Mouse (Mus musculus) MEL (cell line): Measurements from ENCODE around the gene Arhgap18. TPM values are rescaled to one million over a fixed set of nuclear protein-coding genes. Genes with fewer than 3 reads are reported as not detected.

Experiments
- DNase-seq: peaks from one replicate; pipeline ENCODE4 v3.0.0; 2011; ENCODE audit warnings: low read depth, low spot score
- H3K27ac ChIP-seq: 2 replicates; pipeline ENCODE4 v1.5.1; 2012; ENCODE audit warnings: low read depth, mild to moderate bottlenecking, control low read depth, low read length, moderate library complexity; ENCODE audit not compliant: control insufficient read depth
- H3K27me3 ChIP-seq, 2 experiments: fragments of 150-350 bp in 1 of 2; sonication (generic) in 1 of 2; 2 replicates each; pipeline ENCODE4 v1.6.1; 2012; ENCODE audit warnings: low read length in 2 of 2, mild to moderate bottlenecking in 2 of 2, improper control_type of control experiment in 1 of 2, moderate library complexity in 1 of 2; ENCODE audit not compliant: insufficient read depth in 2 of 2, control insufficient read depth in 1 of 2
- H3K36me3 ChIP-seq, 2 experiments: 2 replicates each; pipeline ENCODE4 v1.6.1; 2012 to 2014; ENCODE audit warnings: low read length in 2 of 2, improper control_type of control experiment in 1 of 2, inconsistent platforms in 1 of 2, mild to moderate bottlenecking in 1 of 2; ENCODE audit not compliant: insufficient read depth in 2 of 2, control insufficient read depth in 1 of 2
- H3K4me1 ChIP-seq, 2 experiments: fragments of 150-350 bp in 1 of 2; sonication (generic) in 1 of 2; 2 replicates each; pipeline ENCODE4 v1.6.1; 2012; ENCODE audit warnings: low read length in 2 of 2, improper control_type of control experiment in 1 of 2, mild to moderate bottlenecking in 1 of 2; ENCODE audit not compliant: insufficient read depth in 2 of 2, control insufficient read depth in 1 of 2
- H3K4me3 ChIP-seq, 2 experiments: fragments of 150-350 bp in 1 of 2; sonication (generic) in 1 of 2; 2 replicates each; pipeline ENCODE4 v1.5.1; 2012; ENCODE audit warnings: low read depth in 2 of 2, low read length in 2 of 2, mild to moderate bottlenecking in 2 of 2, moderate library complexity in 2 of 2, control low read depth in 1 of 2, improper control_type of control experiment in 1 of 2; ENCODE audit not compliant: control insufficient read depth in 1 of 2, insufficient read depth in 1 of 2
- H3K79me2 ChIP-seq: 2 replicates; pipeline ENCODE4 v1.6.1; 2012; ENCODE audit warnings: mild to moderate bottlenecking, low read length, moderate library complexity; ENCODE audit not compliant: control insufficient read depth, poor library complexity, insufficient read depth
- H3K9ac ChIP-seq: 2 replicates; pipeline ENCODE4 v1.6.1; 2012; ENCODE audit warnings: low read depth, mild to moderate bottlenecking, control low read depth, low read length, moderate library complexity; ENCODE audit not compliant: control insufficient read depth, poor library complexity, severe bottlenecking
- H3K9me3 ChIP-seq: fragments of 150-350 bp; sonication (generic); replicated peaks from 2 replicates; pipeline ENCODE4 v1.6.1; 2012; ENCODE audit warnings: mild to moderate bottlenecking, low read length, improper control_type of control experiment, moderate library complexity; ENCODE audit not compliant: insufficient read depth
- BHLHE40 ChIP-seq: IDR thresholded peaks from 2 replicates; pipeline ENCODE4 v1.6.1; 2012; ENCODE audit warnings: low read depth, mild to moderate bottlenecking, inconsistent platforms, low read length, improper control_type of control experiment, borderline replicate concordance
- CHD1 ChIP-seq: IDR thresholded peaks from 2 replicates; pipeline ENCODE4 v1.6.1; 2012; ENCODE audit warnings: low read depth, mild to moderate bottlenecking, inconsistent platforms, low read length, improper control_type of control experiment
- CHD2 ChIP-seq: IDR thresholded peaks from 2 replicates; pipeline ENCODE4 v1.6.1; 2011; ENCODE audit warnings: low read length, improper control_type of control experiment
- CTCF ChIP-seq, 3 experiments: IDR thresholded peaks in 2 of 3; conservative IDR thresholded peaks in 1 of 3; 2 replicates each; pipeline ENCODE4 v1.5.1; 2011 to 2012; ENCODE audit warnings: low read length in 3 of 3, low read depth in 2 of 3, mild to moderate bottlenecking in 2 of 3, improper control_type of control experiment in 1 of 3, inconsistent platforms in 1 of 3, mixed read lengths in 1 of 3, moderate library complexity in 1 of 3; ENCODE audit not compliant: control insufficient read depth in 1 of 3, insufficient read depth in 1 of 3, poor library complexity in 1 of 3, severe bottlenecking in 1 of 3
- E2F4 ChIP-seq: IDR thresholded peaks from 2 replicates; pipeline ENCODE4 v1.6.1; 2011; ENCODE audit warnings: low read depth, low read length, improper control_type of control experiment, borderline replicate concordance
- ELF1 ChIP-seq: IDR thresholded peaks from 2 replicates; pipeline ENCODE4 v1.6.1; 2014; ENCODE audit warnings: low read depth, mild to moderate bottlenecking, inconsistent platforms, low read length, improper control_type of control experiment, moderate library complexity
- EP300 ChIP-seq, 2 experiments: IDR thresholded peaks; 2 replicates each; pipeline ENCODE4 v1.6.1; 2011; ENCODE audit warnings: improper control_type of control experiment in 2 of 2, low read length in 2 of 2, low read depth in 1 of 2, mild to moderate bottlenecking in 1 of 2
- ETS1 ChIP-seq: IDR thresholded peaks from 2 replicates; pipeline ENCODE4 v1.6.1; 2012; ENCODE audit warnings: low read depth, mild to moderate bottlenecking, inconsistent platforms, low read length, improper control_type of control experiment, moderate library complexity
- GATA1 ChIP-seq: IDR thresholded peaks from 2 replicates; pipeline ENCODE4 v1.6.1; 2011; ENCODE audit warnings: low read depth, low read length, improper control_type of control experiment
- HCFC1 ChIP-seq: IDR thresholded peaks from 2 replicates; pipeline ENCODE4 v1.6.1; 2012; ENCODE audit warnings: low read depth, mild to moderate bottlenecking, inconsistent platforms, low read length, improper control_type of control experiment, moderate library complexity
- JUND ChIP-seq: IDR thresholded peaks from 2 replicates; pipeline ENCODE4 v1.6.1; 2011; ENCODE audit warnings: low read depth, mild to moderate bottlenecking, improper control_type of control experiment, low read length
- MAZ ChIP-seq: IDR thresholded peaks from 2 replicates; pipeline ENCODE4 v1.6.1; 2012; ENCODE audit warnings: low read depth, mild to moderate bottlenecking, inconsistent platforms, low read length, improper control_type of control experiment
- MEF2A ChIP-seq: IDR thresholded peaks from 2 replicates; pipeline ENCODE4 v1.6.1; 2014; ENCODE audit warnings: low read depth, mild to moderate bottlenecking, inconsistent platforms, low read length, improper control_type of control experiment; ENCODE audit not compliant: poor library complexity, insufficient replicate concordance, severe bottlenecking; ENCODE audit errors: extremely low read depth
- POLR2AphosphoS2 ChIP-seq: IDR thresholded peaks from 2 replicates; pipeline ENCODE4 v1.6.1; 2011; ENCODE audit warnings: low read length, improper control_type of control experiment
- POLR2AphosphoS5 ChIP-seq: IDR thresholded peaks from 2 replicates; pipeline ENCODE4 v1.6.1; 2012; ENCODE audit warnings: low read depth, borderline replicate concordance, mild to moderate bottlenecking, inconsistent platforms, low read length, moderate library complexity, mixed read lengths
- RCOR1 ChIP-seq: IDR thresholded peaks from 2 replicates; pipeline ENCODE4 v1.6.1; 2012; ENCODE audit warnings: low read depth, mild to moderate bottlenecking, inconsistent platforms, low read length, improper control_type of control experiment
- SIN3A ChIP-seq: IDR thresholded peaks from 2 replicates; pipeline ENCODE4 v1.6.1; 2012; ENCODE audit warnings: low read length, improper control_type of control experiment, inconsistent platforms
- TAL1 ChIP-seq: IDR thresholded peaks from 2 replicates; pipeline ENCODE4 v1.6.1; 2012; ENCODE audit warnings: mild to moderate bottlenecking, inconsistent platforms, low read length, moderate library complexity, mixed read lengths
- TBP ChIP-seq: IDR thresholded peaks from 2 replicates; pipeline ENCODE4 v1.8.0; 2011; ENCODE audit warnings: low read depth, low read length, improper control_type of control experiment
- TCF12 ChIP-seq: IDR thresholded peaks from 2 replicates; pipeline ENCODE4 v1.6.1; 2014; ENCODE audit warnings: low read depth, mild to moderate bottlenecking, inconsistent platforms, low read length, improper control_type of control experiment, moderate library complexity
- USF1 ChIP-seq: IDR thresholded peaks from 2 replicates; pipeline ENCODE4 v1.6.1; 2014; ENCODE audit warnings: low read depth, mild to moderate bottlenecking, inconsistent platforms, low read length, improper control_type of control experiment, moderate library complexity
- ZC3H11A ChIP-seq: IDR thresholded peaks from 2 replicates; pipeline ENCODE4 v1.6.1; 2012; ENCODE audit warnings: low read depth, mild to moderate bottlenecking, inconsistent platforms, low read length, improper control_type of control experiment
- polyA plus RNA-seq, 2 experiments: library from polyadenylated mRNA; stranded (reverse) in 1 of 2; unstranded in 1 of 2; fragments of >175 nt in 1 of 2; fragments of >200 nt in 1 of 2; gene quantifications; 2 replicates each; pipeline versions ENCODE4 v1.2.1 to v1.2.4; 2012; ENCODE audit warnings: low replicate concordance in 2 of 2, low read depth in 1 of 2; ENCODE audit not compliant: insufficient read length in 2 of 2, insufficient read depth in 1 of 2, missing spikeins in 1 of 2
- total RNA-seq: library from RNA; depleted of rRNA; stranded (reverse); fragments of 300-350 nt; gene quantifications from 2 replicates; pipeline ENCODE4 v1.2.3, GENCODE M21; 2012

Arhgap18 gene
- total and polyA plus RNA-seq, 3 experiments, result 3.4 to 4.4 TPM; not detected in 1

GRCm38 (mm10) chr10:26911176-26911575, 158.0 kb downstream of the Arhgap18 start:
- H3K36me3 ChIP-seq, result no peaks in the 10 kb centered on the region
- H3K9me3 ChIP-seq, result no peaks in the 10 kb centered on the region
- no peak overlapping the region for H3K4me3 ChIP-seq
- no peak overlapping the region for H3K27ac ChIP-seq
- H3K4me1 ChIP-seq, result no peaks in the 10 kb centered on the region
- H3K9ac ChIP-seq, result no peak overlapping the region
- H3K79me2 ChIP-seq, result no peaks in the 10 kb centered on the region
- TF ChIP-seq E2F4, result no peak
- no peak for TF ChIP-seq POLR2AphosphoS2
- no peak for TF ChIP-seq TBP
- no peak for TF ChIP-seq RCOR1
- TF ChIP-seq BHLHE40, result no peak
- no peak for TF ChIP-seq JUND
- TF ChIP-seq ELF1, result no peak
- no peak for TF ChIP-seq CHD1
- no peak for TF ChIP-seq HCFC1
- no peak for TF ChIP-seq ETS1
- TF ChIP-seq MEF2A, result no peak
- TF ChIP-seq GATA1, result no peak
- TF ChIP-seq POLR2AphosphoS5, result no peak
- no peak for TF ChIP-seq TAL1
- no peak for TF ChIP-seq USF1
- TF ChIP-seq EP300 (IDR thresholded peaks at IDR 0.05; ENCODE audit: low read depth in 1 of 2, low read length in 2 of 2), result no peak
- TF ChIP-seq MAZ, result no peak
- H3K27me3 ChIP-seq, result no peaks in the 10 kb centered on the region
- no peak for DNase-seq

- Histone ChIP-seq H3K4me3 (no peak overlapping the region), H3K9me3 (no peaks in the 10 kb centered on the region)
Measured at GRCm38 (mm10) chr10:26912112-26912797, 159.0 kb downstream of the Arhgap18 start.

More at GRCm38 (mm10) chr10:26912112-26912797, 159.0 kb downstream of the Arhgap18 start:
- H3K27ac ChIP-seq, result no peak overlapping the region
- no peaks in the 10 kb centered on the region for H3K27me3 ChIP-seq
- no peak overlapping the region for H3K9ac ChIP-seq
- TF ChIP-seq USF1, result no peak
- no peak for TF ChIP-seq BHLHE40
- TF ChIP-seq ZC3H11A, result no peak
- TF ChIP-seq ETS1, result no peak
- no peak for TF ChIP-seq CHD2
- no peak for TF ChIP-seq SIN3A
- no peak for TF ChIP-seq JUND
- no peak for TF ChIP-seq CTCF (IDR thresholded peaks at IDR 0.05 in 2 of 3, conservative IDR thresholded peaks at IDR 0.05 in 1 of 3; ENCODE audit: control insufficient read depth in 1 of 3, insufficient read depth in 1 of 3, low read depth in 2 of 3, low read length in 3 of 3, poor library complexity in 1 of 3, severe bottlenecking in 1 of 3)
- no peak for TF ChIP-seq TCF12
- H3K79me2 ChIP-seq, result no peaks in the 10 kb centered on the region
- H3K36me3 ChIP-seq, result no peaks in the 10 kb centered on the region
- no peak for DNase-seq
- H3K4me1 ChIP-seq, result no peaks in the 10 kb centered on the region
